Mouse (Mus musculus) brain, adult 2 months (tissue): ENCODE measurements around the gene Pomt1.

Source experiments
- DNase-seq: peaks from one replicate; pipeline ENCODE4 v3.0.0; 2011; ENCODE audit warnings: low read depth, low spot score

Pomt1 gene

DNA sequence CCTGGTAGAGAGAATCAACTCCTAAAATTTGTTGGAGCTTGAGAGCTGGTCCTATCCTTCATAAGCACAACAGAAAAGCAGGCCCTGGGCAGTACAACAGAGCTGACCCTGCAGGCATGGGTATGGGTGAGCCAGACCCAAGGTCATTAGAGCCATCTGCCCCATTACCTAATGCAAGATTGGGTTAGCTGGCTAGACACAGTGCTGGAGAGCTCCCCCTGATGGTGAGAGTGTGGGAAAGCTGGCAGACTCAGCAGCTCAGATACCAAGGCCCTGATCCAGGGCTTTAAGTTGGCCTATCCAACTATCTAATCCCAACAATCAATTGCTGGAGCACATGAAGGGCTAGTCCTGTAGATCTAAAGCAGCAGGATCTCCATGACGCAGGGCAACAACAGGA lies 46.3 kb downstream of the Pomt1 start:
- peak; percentile 79 for DNase-seq

DNA sequence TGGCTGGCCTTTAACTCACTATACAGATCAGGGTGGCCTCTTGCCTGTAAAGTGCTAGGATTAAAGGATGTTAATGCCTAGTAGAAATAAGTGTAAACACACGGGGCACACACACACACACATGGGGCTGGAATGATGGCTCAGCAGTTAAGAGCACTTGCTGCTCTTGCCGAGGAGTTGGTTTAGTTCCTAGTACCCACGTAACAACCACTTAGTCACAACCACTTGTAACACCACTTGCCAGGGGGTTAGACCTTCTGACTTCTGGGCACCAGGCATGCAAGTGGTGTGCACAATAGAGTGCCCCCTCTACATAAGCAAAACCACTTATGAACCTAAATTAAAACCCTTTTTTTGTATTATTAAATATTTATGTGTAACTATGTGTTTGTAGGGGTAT lies 47.6 kb downstream of the Pomt1 start:
- no peak for DNase-seq

DNA sequence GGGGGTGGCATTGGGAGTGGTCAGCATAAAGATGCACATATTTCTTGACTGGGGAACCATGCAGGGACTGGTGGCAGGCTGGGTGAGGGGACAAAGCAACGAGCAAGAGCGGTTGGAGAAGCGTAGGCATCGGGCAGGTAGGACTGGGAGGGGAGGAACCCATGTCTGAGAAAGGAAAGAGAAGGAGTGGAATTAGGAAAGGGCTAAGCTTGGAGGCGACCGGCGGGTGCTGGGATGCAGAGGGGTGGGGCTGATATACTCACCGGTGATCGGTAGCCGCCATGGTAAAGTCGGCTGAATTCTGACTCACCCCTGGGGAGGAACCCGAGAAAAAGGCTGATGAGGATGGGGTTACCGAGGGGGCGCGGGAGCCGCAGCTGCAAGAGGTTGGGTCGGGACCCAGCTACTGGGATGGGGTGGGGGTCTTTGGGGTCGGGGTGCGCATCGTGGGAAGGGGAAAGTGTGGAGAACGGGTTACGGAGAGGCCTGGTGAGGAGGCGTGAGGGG lies 51.0 kb downstream of the Pomt1 start, which contains the start of gene Golga2:
Golga2 (plus strand) TSS at position 51 of the 507 bp plus-strand sequence.
- DNase-seq = no peak

GRCm38 (mm10) chr2:32287923-32288367 lies 51.6 kb downstream of the Pomt1 start, which contains the start of gene Swi5:
Swi5 (minus strand) TSS chr2:32288075.
- DNase-seq = peak; percentile 100

DNA sequence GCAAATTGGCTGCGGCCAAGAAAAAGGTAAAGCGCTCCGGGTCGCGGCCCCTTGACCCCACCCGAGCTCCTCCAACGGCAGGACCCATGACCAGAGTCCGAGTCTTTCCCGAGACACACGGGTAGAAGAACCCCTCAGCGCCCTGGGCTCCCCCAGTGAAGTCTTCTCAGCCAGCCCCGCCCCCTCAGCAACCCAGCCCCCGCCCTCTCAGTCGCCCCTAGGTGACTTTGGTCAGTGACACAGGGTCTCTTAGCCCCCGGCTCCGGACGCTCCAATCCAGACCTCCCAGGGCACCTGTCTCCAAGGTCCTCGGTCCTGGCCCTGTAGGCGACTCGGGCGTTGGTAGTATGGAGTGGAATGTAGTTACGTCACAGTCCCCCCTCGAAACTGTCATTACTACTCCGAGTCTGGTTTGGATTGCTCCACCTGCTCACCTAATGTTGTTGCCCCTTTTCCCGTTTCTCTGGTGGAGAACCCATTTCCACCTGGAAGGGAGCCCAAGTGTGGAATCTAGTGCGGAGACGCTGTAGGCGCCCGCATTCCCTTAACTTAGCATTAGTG lies 52.1 kb downstream of the Pomt1 start:
- DNase-seq = peak; percentile 29

DNA sequence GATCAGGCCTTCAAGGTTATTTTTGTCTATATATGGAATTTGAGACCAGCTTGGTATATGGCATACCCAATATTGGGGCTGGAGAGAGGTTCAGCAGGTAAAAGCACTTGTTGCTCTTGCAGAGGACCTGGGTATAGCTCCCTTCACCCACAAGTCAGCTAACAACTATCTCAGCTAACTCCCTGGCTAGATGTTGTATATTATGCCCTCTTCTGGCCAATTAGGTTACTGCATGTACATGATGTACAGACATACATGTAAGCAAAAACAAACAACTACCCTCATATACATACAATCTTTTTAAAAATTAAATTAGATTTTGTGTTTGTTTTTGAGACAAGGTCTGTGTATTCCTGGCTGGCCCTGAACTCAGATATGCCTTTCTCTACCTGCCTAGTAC lies 53.2 kb downstream of the Pomt1 start:
- DNase-seq = peak; percentile 69

GRCm38 (mm10) chr2:32294348-32294747 lies 58.0 kb downstream of the Pomt1 start:
- peak; percentile 78 for DNase-seq

DNA sequence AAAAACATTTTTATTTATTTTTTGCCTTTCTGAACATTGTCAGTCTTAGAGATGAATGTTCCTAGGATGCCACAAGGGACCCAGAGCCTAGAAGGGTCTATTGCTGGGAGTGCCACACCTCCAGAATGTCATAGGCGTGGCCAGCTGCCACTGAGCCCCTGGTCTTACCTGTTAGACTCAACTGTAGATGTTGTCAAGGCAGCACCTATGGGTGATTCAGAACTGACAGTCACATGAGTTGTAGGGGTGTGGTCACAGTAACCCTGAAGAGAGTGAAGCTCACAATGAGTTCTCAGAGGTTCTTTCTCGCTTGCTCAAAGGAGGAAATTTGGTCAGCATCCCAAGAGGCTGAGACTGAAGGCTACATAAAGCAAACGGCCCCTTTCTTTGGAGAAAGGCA lies 58.9 kb downstream of the Pomt1 start:
- DNase-seq = no peak

- DNase-seq = peak; percentile 53
Observed at GRCm38 (mm10) chr2:32295842-32296241, 59.5 kb downstream of the Pomt1 start.

DNA sequence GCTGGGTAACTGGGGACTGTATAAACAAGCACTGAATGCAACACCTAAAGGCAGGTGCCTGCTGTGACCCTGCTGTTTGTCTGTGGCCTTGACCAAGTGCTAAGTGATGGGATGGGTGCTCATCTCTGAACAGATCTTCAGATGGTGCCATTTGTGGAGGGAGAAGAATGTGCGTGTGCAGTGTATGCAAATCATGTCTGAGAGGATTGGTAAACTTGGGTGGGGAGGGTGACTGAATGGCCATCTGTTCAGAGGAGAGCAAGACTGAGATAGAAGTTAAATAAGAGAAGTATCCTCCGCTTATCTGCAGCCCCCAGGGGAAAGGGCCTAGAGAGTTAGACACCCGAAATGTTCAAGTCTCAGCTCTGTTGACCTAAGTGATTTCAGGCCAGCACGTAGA lies 63.1 kb downstream of the Pomt1 start:
- DNase-seq = peak; percentile 55

GRCm38 (mm10) chr2:32302952-32303351 lies 66.6 kb downstream of the Pomt1 start:
- no peak for DNase-seq

DNA sequence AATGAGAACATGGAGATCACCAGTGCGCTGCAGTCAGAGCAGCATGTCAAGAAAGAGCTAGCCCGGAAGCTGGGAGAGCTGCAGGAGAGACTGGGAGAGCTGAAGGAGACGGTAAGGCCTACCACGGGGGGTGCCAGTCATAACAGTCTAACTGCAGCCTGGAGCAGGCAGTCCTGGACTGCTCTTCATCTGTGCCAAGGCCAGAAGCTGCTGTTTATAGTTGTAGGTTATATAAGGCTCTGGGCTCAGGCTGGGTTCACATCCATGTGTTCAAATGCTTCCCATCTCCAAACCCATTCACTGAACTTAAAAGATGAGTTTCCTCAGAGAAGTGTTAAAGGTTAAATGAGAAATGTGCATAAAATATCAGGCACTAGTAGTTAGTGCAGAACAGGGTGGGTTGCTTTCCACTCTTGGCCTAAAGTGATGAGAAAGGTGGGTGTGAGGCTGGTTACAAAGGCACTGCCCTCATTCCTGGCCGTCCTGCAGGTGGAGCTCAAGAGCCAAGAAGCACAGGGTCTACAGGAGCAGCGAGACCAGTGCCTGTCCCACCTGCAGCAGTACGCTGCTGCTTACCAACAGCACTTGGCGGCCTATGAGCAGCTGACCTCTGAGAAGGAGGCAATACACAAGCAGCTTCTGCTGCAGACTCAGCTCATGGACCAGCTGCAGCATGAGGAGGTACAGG lies 67.9 kb downstream of the Pomt1 start:
- DNase-seq = peak; percentile 88
